Mouse (Mus musculus): ENCODE measurements around the gene Pomgnt1.

- TF ChIP-seq EP300 (IDR thresholded peaks at IDR 0.05) = no peak
- no peak for TF ChIP-seq CTCF (IDR thresholded peaks at IDR 0.05)
These were observed 49.4 kb downstream of the Pomgnt1 start, which contains the start of the genes 1700042G07Rik and Gm49337 for GRCm38 (mm10) chr4:116173072-116173471.
